Mouse (Mus musculus) kidney, postnatal 14 days (tissue): ENCODE measurements around the gene Eipr1.
"Not testable (repeated sequence)": the region's sequence is repeated elsewhere in the genome, so short reads cannot be mapped to it uniquely, and the experiment has no call there.

Experiments
- DNase-seq: peaks from one replicate; pipeline ENCODE4 v3.0.0; 2022; ENCODE audit warnings: mixed read lengths

Eipr1 gene

DNA sequence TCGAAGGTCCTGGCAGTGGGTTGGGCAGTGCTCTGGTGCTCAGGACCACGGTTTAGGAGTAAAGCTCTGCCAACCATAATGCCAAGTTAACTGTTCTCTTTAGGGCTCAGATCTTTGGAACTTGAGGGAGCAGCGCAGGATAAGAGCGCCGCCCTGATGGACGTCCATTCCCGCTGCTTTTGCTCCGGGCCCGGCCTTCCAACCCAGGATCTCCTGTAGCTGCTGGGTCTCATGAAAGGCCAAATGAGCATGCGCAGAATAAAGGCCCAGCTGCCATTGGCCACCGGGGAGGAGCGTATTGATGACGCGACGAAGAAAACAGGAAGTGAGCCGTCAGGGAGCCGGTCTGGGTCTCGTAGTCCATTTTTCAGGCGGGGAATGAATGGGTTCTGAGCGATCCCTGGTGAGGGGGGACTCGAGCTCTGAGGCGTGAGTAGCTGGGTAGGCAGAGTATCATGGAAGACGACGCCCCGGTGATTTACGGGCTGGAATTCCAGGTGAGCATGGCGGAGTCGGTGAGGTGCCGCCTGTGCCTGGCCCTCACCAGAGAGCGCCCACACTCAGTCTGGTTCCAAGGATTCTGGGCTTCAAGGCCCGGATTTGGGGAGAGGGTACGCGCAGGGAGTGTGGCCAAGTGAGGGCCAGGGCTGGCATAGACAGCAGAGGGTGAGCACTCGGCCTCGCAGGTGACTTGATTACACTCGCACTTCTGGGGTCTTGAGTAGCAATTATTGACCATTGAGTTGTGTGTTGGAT is at the start of gene Eipr1:
Gene Eipr1, plus strand, starts transcription at position 296 of the 756 bp plus-strand sequence.
- DNase-seq, result peak; percentile 94

DNA sequence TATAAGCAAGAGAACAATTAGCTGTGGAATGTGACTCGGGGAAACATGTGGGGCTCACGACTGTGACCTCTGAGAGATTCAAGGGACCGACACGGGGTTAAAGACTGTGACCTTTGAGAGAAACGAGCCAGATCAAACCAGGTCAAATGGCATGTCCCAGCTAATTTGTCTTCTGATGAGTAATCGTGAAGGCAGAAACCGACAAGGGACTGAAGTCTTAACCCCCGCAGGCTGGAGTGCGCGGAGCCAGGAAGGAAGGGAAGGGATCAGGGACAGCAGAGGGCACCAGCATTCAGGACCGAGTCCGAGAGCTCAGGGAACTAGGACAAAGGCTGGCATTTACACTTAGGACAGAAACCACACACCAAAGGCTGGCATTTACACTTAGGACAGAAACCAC is 47.2 kb upstream of the Eipr1 start:
- no peak for DNase-seq

DNA sequence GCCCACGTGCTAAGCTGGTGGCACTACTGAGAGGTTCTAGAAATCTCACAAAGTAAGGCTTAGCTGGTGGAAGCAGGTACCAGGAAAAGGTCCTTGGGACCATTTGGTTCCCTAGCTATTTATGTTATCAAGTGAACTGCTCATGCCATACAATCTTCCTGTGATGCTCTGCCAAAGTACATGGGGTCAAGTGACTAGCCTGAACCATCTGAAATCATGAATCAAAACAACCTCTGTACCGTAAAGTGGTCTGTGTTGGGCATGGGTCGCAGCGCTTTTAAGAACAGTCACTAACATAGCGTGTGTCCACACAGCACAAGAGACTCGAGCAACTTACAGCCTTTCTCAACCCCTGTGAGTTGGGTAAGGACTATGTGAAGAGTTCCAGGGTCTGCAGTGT is 46.4 kb upstream of the Eipr1 start:
- DNase-seq, result no peak

DNA sequence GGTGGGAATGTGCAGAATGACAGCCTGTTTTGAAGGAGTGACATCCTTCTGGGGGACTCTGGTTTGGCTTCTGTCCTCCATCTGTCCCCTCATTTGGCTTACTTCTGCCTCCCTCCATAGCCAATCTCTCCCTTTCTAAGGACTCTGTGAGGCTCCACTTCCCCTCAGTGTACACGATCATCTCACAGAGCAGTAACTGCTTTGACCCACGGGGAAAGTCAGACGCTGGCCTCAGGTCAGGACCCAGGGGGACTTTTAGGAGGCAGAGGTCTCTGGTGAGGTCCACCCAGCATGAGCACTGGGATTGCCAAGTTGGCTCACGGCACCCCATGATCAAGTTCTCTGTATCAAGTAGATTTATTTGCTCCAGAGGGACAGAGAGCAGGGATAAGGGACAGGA is 43.4 kb upstream of the Eipr1 start:
- DNase-seq, result no peak

DNA sequence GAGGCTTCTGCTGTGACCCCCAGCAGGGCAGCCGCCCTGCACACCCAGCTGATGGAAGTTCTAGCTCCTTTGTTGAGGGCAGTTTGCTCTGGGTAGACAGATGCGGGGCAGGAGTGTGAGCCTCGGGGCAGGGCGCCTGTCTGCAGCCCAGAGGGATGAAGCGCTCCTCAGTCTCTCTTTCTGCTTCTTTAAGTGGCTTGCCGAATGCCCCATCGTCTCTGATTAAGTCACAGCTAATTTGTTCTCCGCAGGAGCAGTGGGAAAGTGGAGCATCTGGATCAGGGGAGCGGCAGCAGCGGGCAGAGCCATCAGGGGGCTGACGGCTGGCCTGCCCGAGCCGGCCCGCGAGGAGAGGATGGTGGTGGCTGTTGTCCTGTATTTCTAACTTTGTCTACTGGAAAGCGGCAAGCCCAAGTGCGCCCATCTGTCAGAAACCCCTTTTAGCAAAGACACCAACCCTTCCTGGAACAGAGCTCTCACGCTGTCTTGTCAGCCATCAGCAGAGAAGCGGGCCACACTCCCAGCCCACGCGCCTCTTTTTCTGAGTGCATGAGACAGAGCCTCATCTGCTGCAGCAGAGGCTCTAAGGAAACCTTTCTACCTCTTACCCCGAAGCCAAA is 40.9 kb upstream of the Eipr1 start:
- no peak for DNase-seq

DNA sequence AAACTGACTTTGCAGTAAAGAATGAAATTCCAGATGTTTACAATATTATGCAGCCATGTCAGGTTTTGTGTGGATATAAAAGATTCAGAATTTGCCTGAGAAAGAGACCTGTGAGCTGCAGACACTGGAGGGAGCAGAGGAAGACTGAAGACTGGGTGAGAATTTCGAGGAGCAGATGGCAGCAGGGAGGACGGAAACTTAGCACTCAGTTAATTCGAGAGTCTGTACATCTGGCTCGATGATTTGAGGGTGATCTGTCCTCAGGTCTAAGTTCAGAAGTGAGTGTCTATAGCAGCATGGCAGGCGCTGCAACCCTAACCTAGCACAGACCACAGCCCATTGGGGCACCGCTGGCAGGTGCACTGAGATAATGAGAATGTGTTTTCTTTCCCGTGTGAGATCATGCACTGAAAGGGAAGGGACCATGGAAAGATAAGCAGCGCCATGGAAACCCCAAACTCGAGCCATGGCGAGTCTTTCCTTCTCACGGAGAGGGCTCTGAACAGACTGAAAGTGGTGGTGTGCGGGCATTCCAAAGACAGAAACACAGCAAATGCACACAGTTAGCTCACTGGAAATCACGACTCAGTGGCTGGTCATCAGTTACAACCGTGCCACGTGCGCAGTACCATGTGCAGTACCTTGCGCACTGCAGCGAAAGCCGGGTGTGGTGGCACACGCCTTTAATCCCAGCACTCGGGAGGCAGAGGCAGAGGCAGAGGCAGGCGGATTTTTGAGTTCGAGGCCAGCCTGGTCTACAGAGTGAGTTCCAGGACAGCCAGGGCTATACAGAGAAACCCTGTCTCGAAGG is 36.6 kb upstream of the Eipr1 start:
- DNase-seq, result no peak

DNA sequence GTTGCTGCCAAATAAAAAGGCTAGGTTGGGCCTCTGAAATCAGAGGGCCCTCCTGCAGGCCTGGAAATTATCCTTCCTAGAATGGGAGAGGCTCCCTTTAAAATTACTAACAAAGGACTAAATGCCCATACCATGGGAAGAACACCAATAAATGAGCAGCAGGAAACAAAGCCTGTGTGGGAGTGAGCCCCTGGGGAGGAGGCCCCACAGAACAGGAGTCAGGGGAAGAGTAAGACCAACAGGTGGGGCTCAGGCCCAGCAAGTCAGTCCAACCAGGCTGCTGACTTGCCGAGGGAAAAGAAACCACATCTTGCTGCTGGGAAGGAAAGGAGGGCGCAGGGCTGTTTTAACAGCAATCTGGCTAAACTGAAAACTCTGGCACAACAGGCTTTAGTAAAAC is 34.5 kb upstream of the Eipr1 start:
- no peak for DNase-seq

DNA sequence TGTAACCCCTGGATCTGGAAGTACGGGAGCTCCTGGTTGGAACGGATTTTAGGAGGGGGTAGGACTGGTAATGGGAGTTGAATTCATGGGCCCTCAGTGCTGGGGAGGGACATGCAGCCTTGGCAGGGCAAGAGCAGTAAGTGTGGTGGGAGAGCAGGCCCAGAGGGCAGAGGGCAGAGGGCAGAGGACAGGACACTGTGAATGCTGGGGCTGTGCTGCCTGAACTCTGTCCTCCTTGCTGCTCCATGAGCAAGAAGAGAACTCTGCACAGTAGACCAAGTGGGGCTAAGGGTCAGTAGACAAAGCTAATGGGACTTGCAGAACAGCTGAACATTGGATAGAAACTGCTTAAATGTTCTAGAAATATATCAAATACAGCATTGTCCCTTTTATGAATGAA is 33.5 kb upstream of the Eipr1 start:
- DNase-seq, result peak; percentile 16

DNA sequence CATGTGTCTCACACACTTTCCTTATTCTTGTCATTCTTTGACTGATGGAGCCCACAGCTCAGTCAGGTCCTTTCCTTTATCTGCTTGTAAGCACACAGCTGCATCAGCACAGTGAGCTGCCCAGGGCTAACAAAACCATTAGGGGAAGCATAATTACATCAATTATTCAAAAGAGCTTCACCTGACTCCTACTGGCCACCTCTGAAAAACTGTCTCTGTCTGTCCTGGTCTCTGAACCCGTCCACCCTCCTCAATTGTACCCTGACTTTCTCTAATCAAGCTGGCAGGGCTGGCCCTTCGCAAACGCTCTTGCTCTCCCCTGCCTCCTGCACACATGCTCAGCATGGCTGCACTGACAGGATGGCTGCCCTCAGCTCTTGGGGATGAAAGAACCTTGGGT is 27.2 kb upstream of the Eipr1 start:
- no peak for DNase-seq

DNA sequence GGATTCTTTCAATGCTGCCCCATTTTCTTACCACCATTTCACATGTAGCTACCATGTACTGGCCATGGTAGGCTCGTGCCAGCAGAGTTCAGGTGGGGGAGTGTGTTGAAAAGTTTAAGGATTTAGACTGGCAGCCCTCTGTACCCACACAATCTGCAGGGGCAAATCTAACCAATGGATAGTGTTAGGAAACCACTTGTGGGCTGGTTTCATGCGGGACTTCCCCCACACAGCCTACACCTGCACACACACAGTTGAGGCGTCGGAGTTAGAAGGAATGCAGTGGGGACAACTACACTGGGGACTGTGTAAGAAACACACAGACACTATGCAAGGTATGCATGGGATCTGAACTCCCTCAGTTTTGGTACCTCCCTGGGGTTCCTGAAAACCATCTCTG is 25.4 kb upstream of the Eipr1 start:
- no peak for DNase-seq

DNA sequence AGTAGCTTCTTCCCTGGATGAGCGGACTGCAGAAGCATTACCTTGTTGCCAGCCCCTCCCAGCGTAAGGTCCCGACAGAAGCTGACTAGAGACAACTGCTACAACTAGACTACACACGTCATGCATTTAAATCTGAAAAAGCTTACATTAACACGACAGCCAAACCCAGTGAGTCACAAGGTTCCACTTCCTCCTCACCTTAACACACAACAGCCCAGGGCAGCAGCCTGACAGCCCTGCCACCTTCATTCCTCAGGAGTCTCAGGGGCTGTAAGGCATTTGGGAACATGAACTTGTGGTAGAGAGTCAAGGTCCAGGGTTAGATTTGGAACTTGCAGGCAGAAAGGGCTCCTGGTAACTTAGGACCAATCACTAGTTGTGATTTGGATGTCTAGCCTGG is 24.5 kb upstream of the Eipr1 start:
- no peak for DNase-seq

DNA sequence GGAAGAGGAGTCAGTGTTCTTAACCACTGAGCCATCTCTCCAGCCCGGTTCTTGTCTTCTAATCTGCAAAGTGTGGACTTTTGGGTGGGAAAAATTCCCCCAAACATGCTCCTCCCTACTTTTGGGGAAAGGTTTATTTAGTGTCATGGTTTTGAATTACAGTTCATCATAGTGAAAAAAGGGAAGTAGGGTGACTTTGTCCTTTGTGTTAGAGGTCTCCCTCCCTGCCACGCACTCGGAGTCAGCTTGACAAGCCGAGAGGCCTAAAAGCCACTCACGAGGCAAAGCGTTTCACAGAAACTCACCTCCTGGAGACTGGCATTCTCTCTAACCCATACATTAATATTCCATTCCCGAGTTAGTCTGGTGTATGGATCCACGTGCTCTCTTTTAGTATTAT is 19.0 kb upstream of the Eipr1 start:
- DNase-seq, result no peak

DNA sequence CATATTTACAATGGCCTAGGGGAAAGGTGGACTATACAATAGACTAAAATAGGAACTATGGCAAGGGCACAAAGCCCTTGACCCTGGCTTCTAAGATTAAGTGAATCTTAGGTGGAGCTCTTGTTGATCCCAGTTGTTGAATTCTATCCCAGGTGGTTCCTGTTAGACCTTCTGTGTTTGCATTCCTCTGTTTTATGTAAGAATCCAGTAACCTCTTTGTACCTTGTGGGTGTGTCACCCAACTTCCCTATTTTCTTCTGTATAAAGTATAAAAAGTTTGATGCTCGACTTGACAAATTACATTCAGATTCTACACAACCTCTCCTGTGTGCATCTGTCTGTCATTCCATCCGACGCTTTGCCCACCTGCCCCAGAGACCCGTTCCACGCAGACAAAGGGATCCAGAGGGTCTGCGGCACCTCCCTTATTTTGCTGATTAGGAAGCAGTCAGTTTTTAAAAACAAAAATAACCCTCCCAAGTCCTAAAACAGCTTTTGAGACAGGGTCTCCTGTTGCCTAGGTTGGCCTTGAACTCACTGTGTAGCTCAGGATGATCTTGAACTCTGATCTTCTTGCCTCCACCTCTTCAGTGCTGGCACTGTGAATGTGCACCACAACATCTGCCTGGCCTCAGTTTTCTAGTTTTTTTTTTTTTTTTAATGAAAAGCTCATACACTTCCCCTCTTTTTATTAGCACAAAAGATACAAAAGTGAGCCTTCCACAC is 17.9 kb upstream of the Eipr1 start:
- not testable (repeated sequence) for DNase-seq

DNA sequence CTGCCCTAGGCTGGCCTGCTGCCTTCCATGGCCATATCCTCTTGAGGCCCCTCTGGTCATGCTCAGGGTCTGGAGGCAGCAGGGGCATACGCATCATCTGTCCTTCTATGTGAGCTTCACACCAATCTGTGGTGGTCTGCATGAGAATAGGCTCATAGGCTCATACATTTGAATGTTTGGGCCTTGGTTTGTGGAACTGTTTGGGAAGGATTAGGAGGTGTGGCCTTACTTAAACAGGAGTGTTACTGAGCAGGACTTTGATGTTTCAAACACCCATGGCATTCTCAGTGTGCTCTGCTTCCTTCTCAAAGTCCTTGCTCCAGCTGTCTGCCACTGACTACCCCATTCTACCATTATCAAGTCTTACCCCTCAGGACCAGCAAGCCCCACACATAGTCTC is 17.3 kb upstream of the Eipr1 start:
- no peak for DNase-seq

DNA sequence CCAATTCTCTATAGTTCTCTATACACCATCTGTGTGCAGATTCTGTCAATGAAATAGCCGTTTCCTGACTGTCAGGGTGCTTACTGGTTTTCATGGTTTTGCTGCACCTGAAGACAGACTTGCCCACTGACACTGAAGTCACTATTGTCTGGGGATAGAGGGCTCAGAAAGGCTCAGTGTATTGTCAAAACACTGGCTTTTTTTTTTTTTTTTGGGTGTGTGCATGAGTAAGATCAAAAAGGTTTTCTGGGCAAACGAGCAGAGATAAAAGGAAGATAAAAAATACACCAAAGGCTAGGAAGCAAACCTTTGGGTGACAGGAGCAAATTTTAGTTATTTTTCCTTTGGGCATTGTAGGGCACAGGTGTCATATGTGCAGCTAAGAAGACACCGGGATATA is 16.3 kb upstream of the Eipr1 start:
- DNase-seq, result no peak

DNA sequence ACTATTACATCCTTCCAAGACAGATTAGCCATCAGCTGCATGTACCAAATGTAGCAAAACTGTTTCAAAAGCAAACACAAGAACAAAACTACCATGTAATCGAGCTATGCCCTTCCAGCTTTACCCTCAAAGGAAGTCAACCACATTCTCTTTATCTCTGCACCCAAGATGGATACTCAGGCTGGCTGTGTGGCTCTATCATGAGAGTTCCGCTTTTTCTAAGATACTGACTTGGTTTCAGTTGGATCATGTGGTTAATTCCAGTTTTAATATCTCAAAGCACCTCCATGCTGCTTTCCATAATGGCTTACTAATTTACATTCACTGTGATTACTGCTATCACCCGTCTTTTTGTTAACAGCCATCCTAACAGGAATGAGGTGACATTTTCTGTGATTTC is 8.3 kb upstream of the Eipr1 start:
- DNase-seq, result no peak

DNA sequence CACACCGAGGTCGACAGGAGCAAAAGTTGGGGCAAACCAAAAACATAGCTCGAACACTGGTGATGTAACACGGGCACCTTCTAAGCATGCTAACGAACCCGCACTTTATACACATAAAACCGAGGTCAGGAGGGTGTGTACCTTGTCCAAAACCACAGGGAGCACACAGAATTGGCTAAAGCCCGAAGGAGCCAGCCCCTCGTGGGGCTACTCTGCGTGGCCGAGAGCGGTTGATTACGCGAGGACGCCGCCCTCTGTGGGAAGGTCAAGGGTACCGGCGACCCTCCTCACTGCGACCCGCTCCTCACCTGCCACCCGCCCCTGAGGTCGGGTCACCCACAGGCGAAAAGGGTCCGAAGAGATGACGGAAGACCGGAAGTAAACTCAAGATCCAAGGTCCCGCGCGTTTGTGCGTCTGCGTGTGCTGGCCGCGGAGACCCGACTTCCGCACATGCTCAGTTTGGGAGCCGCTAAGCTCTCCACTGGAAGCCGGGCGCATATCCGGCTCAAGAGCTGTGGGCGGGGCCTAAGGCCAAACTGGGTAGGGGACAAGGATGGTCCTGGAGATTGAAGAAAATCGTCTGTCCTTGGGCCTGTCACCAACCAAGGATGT is 1.5 kb upstream of the Eipr1 start, which contains the start of gene Trappc12:
Gene Trappc12, minus strand, starts transcription at position 452 of the 613 bp plus-strand sequence.
- DNase-seq, result peak; percentile 92

DNA sequence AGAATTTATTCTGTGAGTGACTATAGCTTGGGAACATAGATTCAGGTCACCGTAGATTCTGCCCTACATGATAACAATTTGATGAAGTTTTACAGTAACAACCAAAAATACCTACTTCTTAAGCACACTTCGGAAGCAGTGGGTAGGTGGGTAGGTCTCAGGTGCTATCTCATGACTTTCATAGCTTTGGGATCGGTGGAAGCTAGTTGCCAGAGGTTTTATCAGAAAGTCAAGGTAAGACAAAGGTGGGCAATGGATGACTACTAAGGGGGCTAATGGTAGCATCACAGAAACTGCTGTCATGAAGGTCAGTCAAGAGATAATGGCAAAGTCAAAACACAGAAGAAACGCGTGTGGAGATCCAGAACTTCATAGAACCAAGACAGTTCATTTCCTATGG is 727 bp upstream of the Eipr1 start:
- DNase-seq, result no peak

DNA sequence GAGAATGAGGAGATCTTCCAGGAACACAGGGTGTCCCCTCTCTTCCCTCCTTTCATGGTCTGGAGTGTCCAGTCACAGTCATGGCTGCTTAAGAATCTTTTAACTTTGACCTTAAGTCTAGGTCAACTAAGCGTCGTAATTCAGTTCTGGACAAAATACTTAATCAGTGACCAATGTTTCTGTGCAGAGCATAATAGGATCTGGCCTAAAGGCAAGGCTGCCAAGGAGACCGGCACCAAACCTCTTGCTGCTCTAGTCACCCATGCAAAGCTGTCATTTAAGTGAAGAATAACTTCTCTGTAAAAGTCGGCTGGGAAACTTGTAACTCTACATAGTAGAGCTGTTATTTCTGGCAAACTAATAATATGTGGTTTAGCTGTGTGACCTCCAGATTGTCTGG is 4.4 kb downstream of the Eipr1 start:
- peak; percentile 36 for DNase-seq

DNA sequence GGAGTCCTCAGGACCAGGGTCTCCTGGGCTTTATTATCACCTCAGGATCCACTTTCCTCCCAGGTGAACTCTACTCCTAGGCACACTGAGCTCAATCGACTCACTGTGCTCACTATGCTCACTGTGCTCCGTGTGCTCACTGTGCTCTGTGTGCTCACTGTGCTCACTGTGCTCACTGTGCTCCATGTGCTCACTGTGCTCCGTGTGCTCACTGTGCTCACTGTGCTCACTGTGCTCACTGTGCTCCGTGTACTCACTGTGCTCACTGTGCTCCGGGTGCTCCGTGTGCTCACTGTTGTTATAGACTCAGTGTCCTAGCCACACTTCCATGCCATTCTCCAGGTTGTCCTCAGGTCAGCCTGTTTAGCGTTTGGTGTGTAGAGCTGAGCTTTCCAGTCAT is 18.4 kb downstream of the Eipr1 start:
- no peak for DNase-seq

DNA sequence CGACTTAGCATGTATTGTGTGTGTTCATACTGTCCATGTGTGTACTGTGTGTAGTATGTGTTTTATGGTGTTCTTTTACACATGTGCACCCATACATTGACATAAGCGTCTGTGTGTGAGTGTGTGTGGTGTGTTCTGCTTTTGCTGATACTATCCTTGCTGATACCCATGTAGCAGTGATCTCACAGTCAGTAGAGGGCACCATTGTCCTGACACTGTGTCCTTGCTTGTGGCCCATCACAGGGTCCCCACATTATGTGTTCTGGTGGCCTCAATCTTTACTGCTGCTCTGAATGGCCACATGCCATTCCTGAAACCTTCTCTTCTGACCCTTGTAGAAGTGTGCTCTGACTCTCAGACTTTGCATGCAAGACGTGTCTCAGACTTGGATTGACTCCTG is 22.2 kb downstream of the Eipr1 start:
- no peak for DNase-seq

DNA sequence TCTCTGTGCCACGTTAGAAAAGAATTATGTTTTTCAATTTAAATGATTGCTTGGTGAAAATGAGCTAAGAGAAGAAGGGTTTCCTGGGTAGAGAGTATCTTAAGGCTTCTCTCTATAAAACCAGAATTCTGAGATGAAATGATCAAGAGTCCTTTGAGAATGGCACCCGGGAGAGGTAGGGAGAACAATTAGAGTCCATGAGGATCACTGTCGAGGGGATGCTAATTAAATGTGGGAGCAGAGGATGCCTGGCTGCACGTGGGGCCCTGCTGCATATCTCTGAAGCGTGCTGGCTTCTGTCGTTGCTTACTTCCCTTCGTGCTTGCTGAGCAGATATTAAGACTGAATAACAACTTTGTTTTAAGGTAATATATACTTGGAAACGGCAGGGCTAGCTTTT is 23.5 kb downstream of the Eipr1 start:
- DNase-seq, result no peak

DNA sequence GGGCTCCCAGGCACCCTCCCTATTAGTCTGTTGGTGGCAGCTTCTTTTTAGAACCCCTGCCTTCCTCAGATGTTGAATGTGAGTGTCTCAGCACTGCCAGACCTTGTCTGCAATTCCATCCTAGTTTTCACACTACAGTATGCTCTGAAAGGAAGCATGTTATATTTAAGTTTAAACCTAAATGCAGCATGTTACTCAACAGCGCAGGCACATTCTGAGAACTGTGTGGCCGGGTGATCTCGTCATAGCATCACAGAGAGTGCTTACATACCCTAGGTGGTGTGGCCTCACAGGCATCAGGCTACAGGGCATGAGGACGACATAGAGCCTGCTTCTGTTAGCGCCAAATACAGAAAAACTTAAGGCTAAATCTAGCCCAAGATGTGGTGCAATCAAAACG is 24.0 kb downstream of the Eipr1 start:
- no peak for DNase-seq
